Mouse (Mus musculus) embryonic facial prominence, embryonic 11.5 days (tissue): ENCODE measurements at regions not wholly inside any gene's neighbourhood (a gene's known extent, or its start where the extent isn't known, plus 50 kb on each side); places are given as distances from the start of the nearest gene placed in this dataset.

ENCODE experiments used
- ATAC-seq: fragments of 200-750 bp; cut with Nextera tagmentation; replicated peaks from 2 replicates; pipeline ENCODE4 v1.8.0; 2017; ENCODE audit warnings: low read depth; ENCODE audit not compliant: insufficient number of reproducible peaks, low FRiP score, low TSS enrichment
- DNase-seq: peaks from one replicate; pipeline ENCODE4 v3.0.0-alpha.2; 2015; ENCODE audit warnings: low spot score
- H3K27ac ChIP-seq: fragments of 300-500 bp; sonication (generic); replicated peaks from 2 replicates; pipeline ENCODE4 v1.5.1; 2014; ENCODE audit warnings: mild to moderate bottlenecking, low read depth, low read length, control low read depth
- H3K27me3 ChIP-seq: fragments of 300-500 bp; sonication (generic); 2 replicates; pipeline ENCODE4 v1.6.1; 2014; ENCODE audit warnings: mild to moderate bottlenecking, low read length, moderate library complexity, mixed read lengths; ENCODE audit not compliant: control insufficient read depth, insufficient read depth
- H3K36me3 ChIP-seq: fragments of 300-500 bp; sonication (generic); replicated peaks from 2 replicates; pipeline ENCODE4 v1.6.1; 2014; ENCODE audit warnings: low read depth, mild to moderate bottlenecking, low read length, moderate library complexity, mixed read lengths; ENCODE audit not compliant: control insufficient read depth, insufficient read depth
- H3K4me1 ChIP-seq: fragments of 300-500 bp; sonication (generic); 2 replicates; pipeline ENCODE4 v1.6.1; 2014; ENCODE audit warnings: low read length, mixed read lengths; ENCODE audit not compliant: control insufficient read depth, insufficient read depth
- H3K4me2 ChIP-seq: fragments of 300-500 bp; sonication (generic); 2 replicates; pipeline ENCODE4 v1.6.1; 2014; ENCODE audit warnings: low read depth, mild to moderate bottlenecking, control low read depth, low read length, moderate library complexity
- H3K4me3 ChIP-seq: fragments of 300-500 bp; sonication (generic); 2 replicates; pipeline ENCODE4 v1.5.1; 2014; ENCODE audit warnings: low read depth, low read length, control low read depth
- H3K9ac ChIP-seq: fragments of 300-500 bp; sonication (generic); replicated peaks from 2 replicates; pipeline ENCODE4 v1.6.1; 2014; ENCODE audit warnings: mild to moderate bottlenecking, control low read depth, low read length
- H3K9me3 ChIP-seq: fragments of 300-500 bp; sonication (generic); replicated peaks from 2 replicates; pipeline ENCODE4 v1.6.1; 2016; ENCODE audit warnings: mild to moderate bottlenecking, low read length, inconsistent platforms, mixed read lengths; ENCODE audit not compliant: control insufficient read depth
- WGBS: fragments of 180-500 bp; shearing (Covaris S2); extraction: QIAGEN DNeasy Blood & Tissue Kit; methylation state at CpG from one replicate; pipeline ENCODE4 v1.1.7; 2014; 5-methylcytosine and 5-hydroxymethylcytosine counted together

GRCm38 (mm10) chr13:97453469-97453868 is 212.6 kb downstream of the Enc1 start:
- H3K27ac ChIP-seq: 0 out of 2 replicates have a peak overlapping the region, but pooled peaks have one; percentile 3
- no peaks in the 10 kb centered on the region for H3K4me1 ChIP-seq
- H3K4me3 ChIP-seq: no peak overlapping the region
- no peak overlapping the region for H3K4me2 ChIP-seq
- 58% methylated on average over 6 of the region's 6 CpGs for WGBS
- no peaks in the 10 kb centered on the region for H3K36me3 ChIP-seq
- no peak overlapping the region for H3K9ac ChIP-seq
- DNase-seq (no peak), ATAC-seq (no peak)
- H3K27me3 ChIP-seq: no peaks in the 10 kb centered on the region
- no peaks in the 10 kb centered on the region for H3K9me3 ChIP-seq

GRCm38 (mm10) chr13:97453090-97453430 is 212.2 kb downstream of the Enc1 start:
- H3K27ac ChIP-seq: 0 out of 2 replicates have a peak overlapping the region, but pooled peaks have one; percentile 3
- H3K4me1 ChIP-seq: no peaks in the 10 kb centered on the region
- WGBS: 13% methylated on average over 5 of the region's 5 CpGs
- no peak for DNase-seq
- no peak for ATAC-seq
- H3K4me3 ChIP-seq: no peak overlapping the region
- no peak overlapping the region for H3K9ac ChIP-seq
- H3K9me3 ChIP-seq: no peaks in the 10 kb centered on the region
- no peak overlapping the region for H3K4me2 ChIP-seq
- H3K27me3 ChIP-seq: no peaks in the 10 kb centered on the region
- no peaks in the 10 kb centered on the region for H3K36me3 ChIP-seq

- 35% methylated on average over 11 of the region's 11 CpGs for WGBS
- ATAC-seq: no peak
Measured at GRCm38 (mm10) chr13:97452386-97453089, 211.6 kb downstream of the Enc1 start.

GRCm38 (mm10) chr13:97451276-97451675 is 210.4 kb downstream of the Enc1 start:
- Histone ChIP-seq H3K36me3 (no peaks in the 10 kb centered on the region), H3K27me3 (no peaks in the 10 kb centered on the region), H3K27ac (no peak overlapping the region), H3K4me3 (no peak overlapping the region), H3K9me3 (no peaks in the 10 kb centered on the region), H3K9ac (no peak overlapping the region), H3K4me2 (no peak overlapping the region), H3K4me1 (no peaks in the 10 kb centered on the region)
- no peak for DNase-seq
- ATAC-seq: no peak
- 88% methylated on average over 10 of the region's 10 CpGs for WGBS

More at GRCm38 (mm10) chr13:97452386-97453089, 211.6 kb downstream of the Enc1 start:
- Histone ChIP-seq H3K9ac (no peak overlapping the region), H3K27ac (no peak overlapping the region), H3K4me1 (no peaks in the 10 kb centered on the region), H3K36me3 (no peaks in the 10 kb centered on the region), H3K4me2 (no peak overlapping the region), H3K9me3 (no peaks in the 10 kb centered on the region), H3K27me3 (no peaks in the 10 kb centered on the region), H3K4me3 (no peak overlapping the region)
- DNase-seq: no peak

GRCm38 (mm10) chr13:97448123-97448522 is 207.2 kb downstream of the Enc1 start:
- no peaks in the 10 kb centered on the region for H3K27me3 ChIP-seq

GRCm38 (mm10) chr13:97443731-97444428 is 203.0 kb downstream of the Enc1 start:
- no peak overlapping the region for H3K4me3 ChIP-seq
- H3K27me3 ChIP-seq: no peaks in the 10 kb centered on the region
- peaks cover 3% of the 10 kb centered on the region for H3K4me1 ChIP-seq
- H3K4me2 ChIP-seq: no peak overlapping the region
- ATAC-seq (no peak), DNase-seq (no peak)
- no peak overlapping the region for H3K9ac ChIP-seq
- H3K27ac ChIP-seq: no peak overlapping the region
- no peaks in the 10 kb centered on the region for H3K9me3 ChIP-seq
- 69% methylated on average over 14 of the region's 14 CpGs for WGBS
- H3K36me3 ChIP-seq: no peaks in the 10 kb centered on the region

More at GRCm38 (mm10) chr13:97448123-97448522, 207.2 kb downstream of the Enc1 start:
- DNase-seq (no peak), ATAC-seq (no peak)
- WGBS: 100% methylated on average over 1 of the region's 1 CpGs
- H3K4me2 ChIP-seq: no peak overlapping the region; the same call in 1 of the 2 replicates
- H3K27ac ChIP-seq: no peak overlapping the region
- no peaks in the 10 kb centered on the region for H3K36me3 ChIP-seq
- H3K4me1 ChIP-seq: no peaks in the 10 kb centered on the region
- no peak overlapping the region for H3K9ac ChIP-seq
- H3K9me3 ChIP-seq: no peaks in the 10 kb centered on the region
- no peak overlapping the region for H3K4me3 ChIP-seq

GRCm38 (mm10) chr13:97442806-97443205 is 201.9 kb downstream of the Enc1 start:
- DNase-seq (no peak), ATAC-seq (no peak)
- no peak overlapping the region for H3K4me2 ChIP-seq
- 81% methylated on average over 1 of the region's 1 CpGs for WGBS
- H3K4me3 ChIP-seq: no peak overlapping the region
- peaks cover 3% of the 10 kb centered on the region for H3K4me1 ChIP-seq
- H3K36me3 ChIP-seq: no peaks in the 10 kb centered on the region
- no peaks in the 10 kb centered on the region for H3K27me3 ChIP-seq
- no peaks in the 10 kb centered on the region for H3K9me3 ChIP-seq
- no peak overlapping the region for H3K27ac ChIP-seq
- H3K9ac ChIP-seq: no peak overlapping the region; the same call in 1 of the 2 replicates

- 13% methylated on average over 10 of the region's 10 CpGs for WGBS
- Histone ChIP-seq H3K9ac (no peak overlapping the region; the same call in 1 of the 2 replicates), H3K27ac (no peak overlapping the region), H3K9me3 (no peaks in the 10 kb centered on the region), H3K4me3 (no peak overlapping the region), H3K36me3 (no peaks in the 10 kb centered on the region), H3K27me3 (no peaks in the 10 kb centered on the region; the same call in 1 of the 2 replicates), H3K4me2 (no peak overlapping the region), H3K4me1 (peaks cover 3% of the 10 kb centered on the region)
- peak; percentile 54 for DNase-seq
- no peak for ATAC-seq
Measured at GRCm38 (mm10) chr13:97442283-97442682, 201.4 kb downstream of the Enc1 start.
